Mouse (Mus musculus) stomach, postnatal 0 days (tissue): ENCODE results near the gene Rbms3.

ENCODE experiments used
- CTCF ChIP-seq: IDR thresholded peaks from 2 replicates; pipeline ENCODE4 v1.5.1; 2016; ENCODE audit warnings: antibody characterized with exemption, low read depth, mild to moderate bottlenecking, moderate library complexity
- EP300 ChIP-seq: optimal IDR thresholded peaks from 2 replicates; pipeline ENCODE3; 2016; ENCODE audit warnings: antibody characterized with exemption

GRCm38 (mm10) chr9:117067703-117068419 is 561.9 kb downstream of the Rbms3 start:
- TF ChIP-seq CTCF (no peak), EP300 (no peak)
